ENCODE assay signal across 31 mouse cellular contexts in the genomic region with DNA sequence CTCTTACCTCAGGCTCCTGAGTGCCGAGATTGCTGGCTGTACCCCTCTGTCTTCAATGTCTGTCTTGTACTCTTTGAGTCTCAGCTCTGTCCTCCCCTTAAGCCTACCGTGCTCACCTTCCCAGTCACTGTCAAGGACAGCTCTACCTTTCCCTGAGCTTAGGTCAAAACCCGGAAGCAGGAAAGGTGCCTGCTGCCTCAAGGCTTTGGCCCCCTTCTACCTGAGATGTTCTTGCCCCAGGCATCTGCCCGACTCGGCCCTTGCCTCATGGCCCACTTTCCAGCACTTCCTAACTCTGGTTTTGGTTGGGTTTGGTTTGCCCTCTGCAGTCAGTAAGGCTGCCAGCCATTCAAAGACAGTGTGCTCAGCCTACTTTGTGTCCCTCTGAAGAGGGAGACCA. TPM values are rescaled to one million over a fixed set of nuclear protein-coding genes. Genes with fewer than 3 reads are reported as not detected.
DNase-seq lines count a peak whose midpoint lies in the region; ATAC-seq lines count a peak whose summit lies in the region.
"Had no signal": no experiment of that assay in that cellular context is flagged by ENCODE, and none has a peak within 500 bp of the region (broad histone marks: within the 10 kb centered on the region; RNA-seq: fewer than 3 reads in every experiment).

No protein-coding gene starts in this region.

- H3K9me3 ChIP-seq in heart, embryonic 13.5 days, result no peaks in the 10 kb centered on the region
- no peaks in the 10 kb centered on the region for H3K9me3 ChIP-seq in liver, embryonic 12.5 days (replicated peaks)
- H3K9me3 ChIP-seq in liver, embryonic 11.5 days (ENCODE audit: control insufficient read depth, low read length), result no peaks in the 10 kb centered on the region
- H3K9me3 ChIP-seq: forebrain, embryonic 13.5 days; G1E; stomach, embryonic 15.5 days had no signal

- H3K9ac ChIP-seq in heart, embryonic 13.5 days, result peak overlapping the region; percentile 94; the same call in 1 of the 2 replicates
- no peak overlapping the region for H3K9ac ChIP-seq in liver, embryonic 12.5 days
- H3K9ac ChIP-seq in liver, embryonic 11.5 days (ENCODE audit: low read depth, low read length), result no peak overlapping the region
- H3K9ac ChIP-seq: stomach, embryonic 15.5 days had no signal

- intact Hi-C loops in heart, postnatal 25 days (cut with DNase I), result loop anchor here (5.0 kb wide), 3 partner anchors 39 to 466 kb away; a partner anchor contains a TSS
- intact Hi-C loops in left cerebral cortex, postnatal 36 days (cut with DNase I), result loop anchor here (10.0 kb wide), 1 partner anchor 124 kb away; no protein-coding TSS in a partner anchor

- WGBS in heart, embryonic 13.5 days, result 79% methylated on average over 5 of the region's 5 CpGs
- WGBS in liver, embryonic 12.5 days (ENCODE audit: insufficient replicate concordance), result 66% methylated on average over 5 of the region's 5 CpGs
- 81% methylated on average over 5 of the region's 5 CpGs for WGBS in liver, embryonic 11.5 days

- peaks cover 30% of the 10 kb centered on the region for H3K4me1 ChIP-seq in heart, embryonic 13.5 days
- peaks cover 65% of the 10 kb centered on the region for H3K4me1 ChIP-seq in liver, embryonic 12.5 days
- H3K4me1 ChIP-seq in liver, embryonic 11.5 days (replicated peaks; ENCODE audit: control insufficient read depth, insufficient read depth, low read length), result peaks cover 11% of the 10 kb centered on the region
- peaks cover 17% of the 10 kb centered on the region for H3K4me1 ChIP-seq in brown adipose tissue, adult 24 weeks (ENCODE audit: control insufficient read depth, insufficient read depth, insufficient read length, low read length)

- DNase-seq in cerebellum, adult 11-12 months, result peak; percentile 5
- no peak for DNase-seq in cerebellum, adult 9-11 months
- DNase-seq in heart, postnatal 25 days (ENCODE audit: low spot score), result no peak
- no peak for DNase-seq in liver, embryonic 11.5 days (ENCODE audit: low spot score)
- DNase-seq in left cerebral cortex, postnatal 36 days (ENCODE audit: low spot score in 2 of 2), result no peak
- DNase-seq: adrenal gland, postnatal 14 days; gastrocnemius, postnatal 36 days; kidney, adult 18-20 months; kidney, postnatal 36 days; lung, postnatal 10 days; midbrain, embryonic 14.5 days; right cerebral cortex, postnatal 25 days; thymus, adult 18-20 months had no signal

- H3K4me2 ChIP-seq in heart, embryonic 13.5 days, result no peak overlapping the region
- 0 out of 2 replicates have a peak overlapping the region, but pooled peaks have one; percentile 89 for H3K4me2 ChIP-seq in liver, embryonic 12.5 days
- no peak overlapping the region for H3K4me2 ChIP-seq in liver, embryonic 11.5 days
- H3K4me2 ChIP-seq: stomach, embryonic 15.5 days had no signal

- no peaks in the 10 kb centered on the region for H3K27me3 ChIP-seq in heart, embryonic 13.5 days (replicated peaks)
- H3K27me3 ChIP-seq in liver, embryonic 12.5 days (replicated peaks), result no peaks in the 10 kb centered on the region
- H3K27me3 ChIP-seq in liver, embryonic 11.5 days (replicated peaks; ENCODE audit: control insufficient read depth, insufficient read depth, low read length), result no peaks in the 10 kb centered on the region
- H3K27me3 ChIP-seq: forebrain, embryonic 13.5 days; stomach, embryonic 15.5 days had no signal

- H3K36me3 ChIP-seq in heart, embryonic 13.5 days, result peaks cover 46% of the 10 kb centered on the region
- H3K36me3 ChIP-seq in liver, embryonic 12.5 days, result peaks cover 48% of the 10 kb centered on the region
- H3K36me3 ChIP-seq in liver, embryonic 11.5 days (ENCODE audit: control insufficient read depth, insufficient read depth, low read length), result peaks cover 19% of the 10 kb centered on the region

- ATAC-seq in heart, embryonic 13.5 days (ENCODE audit: extremely low read depth, insufficient number of reproducible peaks, low FRiP score, low TSS enrichment), result no peak
- no peak for ATAC-seq in liver, embryonic 12.5 days
- ATAC-seq in liver, embryonic 11.5 days (replicated peaks; ENCODE audit: low FRiP score), result no peak
- ATAC-seq: activated CD4-positive, CD25-positive, alpha-beta regulatory T cell, adult 4 months; forebrain, embryonic 13.5 days; hindbrain, embryonic 16.5 days had no signal

- H3K27ac ChIP-seq in heart, embryonic 13.5 days (replicated peaks), result 0 out of 2 replicates have a peak overlapping the region, but pooled peaks have one; percentile 5
- no peak overlapping the region for H3K27ac ChIP-seq in liver, embryonic 12.5 days
- H3K27ac ChIP-seq in liver, embryonic 11.5 days (ENCODE audit: low read depth, low read length), result no peak overlapping the region
- H3K27ac ChIP-seq in brown adipose tissue, adult 24 weeks (replicated peaks; ENCODE audit: low read depth, low read length), result peak overlapping the region; percentile 15; the same call in 1 of the 2 replicates
- H3K27ac ChIP-seq: forebrain, embryonic 13.5 days; stomach, embryonic 15.5 days had no signal

- no peak overlapping the region for H3K4me3 ChIP-seq in heart, embryonic 13.5 days
- no peak overlapping the region for H3K4me3 ChIP-seq in liver, embryonic 12.5 days
- H3K4me3 ChIP-seq in liver, embryonic 11.5 days (ENCODE audit: low read depth, low read length), result no peak overlapping the region
- no peak overlapping the region for H3K4me3 ChIP-seq in brown adipose tissue, adult 24 weeks (ENCODE audit: insufficient read depth, low read depth, low read length)
- H3K4me3 ChIP-seq: myocyte; stomach, embryonic 15.5 days had no signal

RNA-seq across cellular contexts. Expression of a gene that starts 2.3 kb away (rescaled TPM):
- 524 and 602 TPM in 2 replicates for polyA plus RNA-seq in heart, embryonic 13.5 days (2015; fragmentation: Nextera tagmentation; extraction: Ambion mirVana)
- 100 to 1,000 TPM; 752 to 766 TPM for total RNA-seq in heart, postnatal 25 days (2021)
- polyA plus RNA-seq in liver, embryonic 12.5 days (2016; fragmentation: Nextera tagmentation; extraction: Ambion mirVana), result 290 and 291 TPM in 2 replicates
- 321 and 354 TPM in 2 replicates for polyA plus RNA-seq in liver, embryonic 11.5 days (2014; fragmentation: Nextera tagmentation; extraction: Ambion mirVana)
- polyA plus RNA-seq in brown adipose tissue, adult 24 weeks (2012; ENCODE audit: insufficient read depth, insufficient read length, missing spikeins), result 676 and 868 TPM in 2 replicates
- 100 to 1,000 TPM; 134 to 156 TPM for total RNA-seq in left cerebral cortex, postnatal 36 days (2021)

RNA-seq across cellular contexts. Expression of a gene that starts 33.2 kb away (rescaled TPM):
- polyA plus RNA-seq in heart, embryonic 13.5 days (2015; fragmentation: Nextera tagmentation; extraction: Ambion mirVana), result not detected in 2 replicates
- total RNA-seq in heart, postnatal 25 days (2021), result not detected
- polyA plus RNA-seq in liver, embryonic 12.5 days (2016; fragmentation: Nextera tagmentation; extraction: Ambion mirVana), result not detected in 2 replicates
- polyA plus RNA-seq in liver, embryonic 11.5 days (2014; fragmentation: Nextera tagmentation; extraction: Ambion mirVana), result not detected in 2 replicates
- not detected in 2 replicates for polyA plus RNA-seq in brown adipose tissue, adult 24 weeks (2012; ENCODE audit: insufficient read depth, insufficient read length, missing spikeins)
- total RNA-seq in left cerebral cortex, postnatal 36 days (2021), result not detected
- total RNA-seq: adrenal gland, postnatal 14 days; common myeloid progenitor, adult 5-6 weeks; gastrocnemius, postnatal 36 days; hematopoietic stem cell, adult 5-6 weeks; layer of hippocampus, postnatal 10 days; left cerebral cortex, adult 8-10 months; megakaryocyte, adult 5-6 weeks; neutrophil, adult 5-6 weeks had no signal
- polyA plus RNA-seq: activated CD4-positive, CD25-positive, alpha-beta regulatory T cell, adult 4 months; embryonic facial prominence, embryonic 11.5 days; forebrain, embryonic 13.5 days; G1E; limb, embryonic 11.5 days; liver, embryonic 16.5 days; midbrain, embryonic 14.5 days; myocyte; stomach, embryonic 15.5 days had no signal

RNA-seq across cellular contexts. Expression of a gene that starts 39.0 kb away (rescaled TPM):
- polyA plus RNA-seq in heart, embryonic 13.5 days (2015; fragmentation: Nextera tagmentation; extraction: Ambion mirVana), result 438 and 474 TPM in 2 replicates
- total RNA-seq in heart, postnatal 25 days (2021), result 100 to 1,000 TPM; 381 to 389 TPM
- 371 and 378 TPM in 2 replicates for polyA plus RNA-seq in liver, embryonic 12.5 days (2016; fragmentation: Nextera tagmentation; extraction: Ambion mirVana)
- 468 and 475 TPM in 2 replicates for polyA plus RNA-seq in liver, embryonic 11.5 days (2014; fragmentation: Nextera tagmentation; extraction: Ambion mirVana)
- 552 and 608 TPM in 2 replicates for polyA plus RNA-seq in brown adipose tissue, adult 24 weeks (2012; ENCODE audit: insufficient read depth, insufficient read length, missing spikeins)
- 100 to 1,000 TPM; 564 to 620 TPM for total RNA-seq in left cerebral cortex, postnatal 36 days (2021)

RNA-seq across cellular contexts. Expression of a gene that starts 39.2 kb away (rescaled TPM):
- polyA plus RNA-seq in heart, embryonic 13.5 days (2015; fragmentation: Nextera tagmentation; extraction: Ambion mirVana), result 41.4 and 47.4 TPM in 2 replicates
- 10 to 100 TPM; 10.4 to 17.6 TPM for total RNA-seq in heart, postnatal 25 days (2021)
- polyA plus RNA-seq in liver, embryonic 12.5 days (2016; fragmentation: Nextera tagmentation; extraction: Ambion mirVana), result 65.1 and 69.8 TPM in 2 replicates
- polyA plus RNA-seq in liver, embryonic 11.5 days (2014; fragmentation: Nextera tagmentation; extraction: Ambion mirVana), result 75.9 and 77.1 TPM in 2 replicates
- 25.0 and 50.3 TPM in 2 replicates for polyA plus RNA-seq in brown adipose tissue, adult 24 weeks (2012; ENCODE audit: insufficient read depth, insufficient read length, missing spikeins)
- 10 to 100 TPM; 49.4 to 54.2 TPM for total RNA-seq in left cerebral cortex, postnatal 36 days (2021)

Comparison
In these comparisons a context has a peak if more than half of its experiments do, and no peak if none do; other contexts are left out.
1. H3K27ac ChIP-seq: peak in heart, embryonic 13.5 days (single experiment) and brown adipose tissue, adult 24 weeks (single experiment); none in liver, embryonic 12.5 days (single experiment) and liver, embryonic 11.5 days (single experiment).